Mouse (Mus musculus): ENCODE measurements around the gene Dclk2.

DNA sequence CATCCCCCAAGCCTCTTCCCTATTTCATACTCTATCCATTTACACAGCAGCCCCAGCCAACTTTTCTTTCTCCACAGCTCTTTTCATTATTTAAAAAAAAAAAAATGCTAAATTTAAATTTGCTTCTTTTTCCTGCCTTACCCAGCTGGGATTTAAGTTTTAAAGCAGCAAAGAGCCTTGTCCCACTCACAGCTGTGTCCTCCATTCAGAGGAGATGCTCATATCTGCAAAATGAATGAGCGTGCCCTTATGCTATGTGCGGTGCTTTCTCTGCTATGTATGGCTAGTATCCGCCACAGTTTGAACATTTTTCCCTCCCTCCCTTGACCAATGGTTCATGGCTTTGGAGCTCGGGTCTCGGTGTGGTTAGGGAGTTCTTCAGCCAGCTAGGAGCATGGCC is 35.5 kb downstream of the Dclk2 start:
- TF ChIP-seq CTCF (conservative IDR thresholded peaks at IDR 0.05; ENCODE audit: insufficient read depth, insufficient read length, low read depth, low read length) (no peak), POLR2A (IDR thresholded peaks at IDR 0.05; ENCODE audit: low read depth, low read length) (no peak)

All from kidney, adult 2 months (tissue).